Mouse (Mus musculus): ENCODE data around the gene Gnai2. TPM values are rescaled to one million over a fixed set of nuclear protein-coding genes. Genes with fewer than 3 reads are reported as not detected.

Gene Gnai2
- polyA plus RNA-seq, 1 experiment from 2014 or later, result 144 TPM

DNA sequence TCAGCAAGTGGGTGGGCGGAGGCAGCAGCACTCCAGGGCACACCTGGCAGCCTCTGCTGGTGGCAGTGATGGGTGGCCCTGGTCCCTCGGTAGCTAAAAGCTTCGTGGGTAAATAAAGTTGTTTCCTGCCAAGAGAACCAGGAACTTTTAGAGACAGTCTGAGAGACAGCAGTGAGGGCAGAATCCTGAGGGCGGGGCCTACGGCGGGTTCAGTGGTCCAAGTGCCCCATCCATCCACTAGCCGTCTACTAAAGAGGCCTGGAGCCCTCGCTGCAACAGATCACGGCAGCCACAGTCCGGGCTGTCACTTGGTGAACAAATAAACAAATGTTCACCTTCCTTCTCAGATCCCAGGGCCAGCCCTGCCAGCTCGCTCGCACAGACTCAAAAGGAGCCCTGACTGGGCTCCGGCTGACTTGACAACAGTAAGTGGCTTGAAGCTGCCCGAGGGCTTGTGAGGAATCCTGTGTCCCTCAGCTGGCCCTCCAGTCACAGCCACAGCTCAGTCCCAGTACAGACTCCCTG, 5.2 kb downstream of the Gnai2 start:
- Histone ChIP-seq H3K4me3 (replicated peaks) (no peak overlapping the region; the same call in 1 of the 2 replicates), H3K36me3 (peaks cover 43% of the 10 kb centered on the region), H3K4me1 (replicated peaks) (peaks cover 96% of the 10 kb centered on the region), H3K9me3 (replicated peaks) (no peaks in the 10 kb centered on the region), H3K27ac (peak overlapping the region; percentile 94), H3K9ac (peak overlapping the region; percentile 51), H3K27me3 (no peaks in the 10 kb centered on the region), H3K4me2 (peak overlapping the region; percentile 49)
- ATAC-seq (ENCODE audit: low read depth), result no peak
- 43% methylated on average over 14 of the region's 14 CpGs for WGBS (ENCODE audit: insufficient replicate concordance)
- no peak for DNase-seq

DNA sequence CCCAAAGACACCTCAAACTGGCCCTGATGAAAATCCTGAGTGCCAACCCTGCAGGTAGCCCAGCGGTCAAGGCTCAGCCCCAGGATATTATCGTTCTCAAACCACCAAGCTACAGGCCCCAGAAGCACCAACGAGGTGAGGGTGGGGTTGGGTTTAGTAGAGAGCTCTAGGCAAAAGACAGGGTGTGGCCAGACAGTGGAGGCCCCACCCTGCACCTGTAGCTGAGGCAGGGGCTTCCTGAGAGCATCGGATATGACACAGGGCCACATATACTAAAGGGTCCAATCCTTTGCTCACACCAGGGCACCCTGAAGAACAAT, 5.8 kb downstream of the Gnai2 start:
- DNase-seq, result no peak
- no peak for ATAC-seq (ENCODE audit: low read depth)
- peak overlapping the region; percentile 94 for H3K27ac ChIP-seq
- H3K4me3 ChIP-seq (replicated peaks), result no peak overlapping the region; the same call in 1 of the 2 replicates
- peak overlapping the region; percentile 51 for H3K9ac ChIP-seq
- H3K4me1 ChIP-seq (replicated peaks), result peaks cover 100% of the 10 kb centered on the region
- peak overlapping the region; percentile 49 for H3K4me2 ChIP-seq
- no peaks in the 10 kb centered on the region for H3K27me3 ChIP-seq
- H3K36me3 ChIP-seq, result peaks cover 49% of the 10 kb centered on the region
- no peaks in the 10 kb centered on the region for H3K9me3 ChIP-seq (replicated peaks)
- 10% methylated on average over 4 of the region's 4 CpGs for WGBS (ENCODE audit: insufficient replicate concordance)

DNA sequence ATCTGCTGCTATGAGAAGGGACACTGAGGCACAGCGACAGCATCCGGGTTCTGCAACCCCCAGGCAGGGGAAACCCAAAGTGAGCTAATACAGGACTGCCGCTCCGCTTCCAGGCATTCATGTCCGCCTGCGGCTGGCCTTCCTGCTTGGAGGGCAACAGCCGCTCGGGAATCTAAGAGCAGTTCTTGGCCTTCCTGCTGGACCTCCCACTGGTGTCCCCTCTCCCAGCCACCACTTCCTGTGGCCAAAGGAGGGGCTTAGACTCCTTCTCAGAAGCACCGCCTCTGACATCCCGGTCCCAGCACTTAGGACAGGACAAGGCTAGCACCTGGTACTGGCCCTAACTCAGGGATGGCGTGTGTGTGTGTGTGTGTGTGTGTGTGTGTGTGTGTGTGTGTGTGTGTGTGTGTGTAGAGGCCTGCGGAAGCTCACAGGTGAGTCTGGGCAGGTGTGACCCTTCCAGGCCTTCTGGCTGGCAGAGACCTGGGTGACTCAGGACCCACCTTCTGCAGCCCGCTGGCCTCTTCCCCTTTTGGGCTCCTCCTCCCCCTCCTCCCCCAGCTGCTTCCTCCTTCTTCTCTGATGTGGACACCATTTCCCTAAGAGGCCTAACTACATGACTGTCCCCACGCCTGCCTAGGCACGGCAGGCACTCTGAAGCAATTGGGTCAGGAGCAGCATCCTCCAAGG, 6.3 kb downstream of the Gnai2 start:
- WGBS (ENCODE audit: insufficient replicate concordance), result 51% methylated on average over 15 of the region's 15 CpGs
- DNase-seq, result no peak
- H3K9ac ChIP-seq, result peak overlapping the region; percentile 51
- H3K4me3 ChIP-seq (replicated peaks), result no peak overlapping the region; the same call in 1 of the 2 replicates
- H3K4me2 ChIP-seq, result peak overlapping the region; percentile 49
- H3K4me1 ChIP-seq (replicated peaks), result peaks cover 100% of the 10 kb centered on the region
- no peaks in the 10 kb centered on the region for H3K27me3 ChIP-seq
- no peak for ATAC-seq (ENCODE audit: low read depth)
- peaks cover 53% of the 10 kb centered on the region for H3K36me3 ChIP-seq
- H3K27ac ChIP-seq, result peak overlapping the region; percentile 94
- H3K9me3 ChIP-seq (replicated peaks), result no peaks in the 10 kb centered on the region

DNA sequence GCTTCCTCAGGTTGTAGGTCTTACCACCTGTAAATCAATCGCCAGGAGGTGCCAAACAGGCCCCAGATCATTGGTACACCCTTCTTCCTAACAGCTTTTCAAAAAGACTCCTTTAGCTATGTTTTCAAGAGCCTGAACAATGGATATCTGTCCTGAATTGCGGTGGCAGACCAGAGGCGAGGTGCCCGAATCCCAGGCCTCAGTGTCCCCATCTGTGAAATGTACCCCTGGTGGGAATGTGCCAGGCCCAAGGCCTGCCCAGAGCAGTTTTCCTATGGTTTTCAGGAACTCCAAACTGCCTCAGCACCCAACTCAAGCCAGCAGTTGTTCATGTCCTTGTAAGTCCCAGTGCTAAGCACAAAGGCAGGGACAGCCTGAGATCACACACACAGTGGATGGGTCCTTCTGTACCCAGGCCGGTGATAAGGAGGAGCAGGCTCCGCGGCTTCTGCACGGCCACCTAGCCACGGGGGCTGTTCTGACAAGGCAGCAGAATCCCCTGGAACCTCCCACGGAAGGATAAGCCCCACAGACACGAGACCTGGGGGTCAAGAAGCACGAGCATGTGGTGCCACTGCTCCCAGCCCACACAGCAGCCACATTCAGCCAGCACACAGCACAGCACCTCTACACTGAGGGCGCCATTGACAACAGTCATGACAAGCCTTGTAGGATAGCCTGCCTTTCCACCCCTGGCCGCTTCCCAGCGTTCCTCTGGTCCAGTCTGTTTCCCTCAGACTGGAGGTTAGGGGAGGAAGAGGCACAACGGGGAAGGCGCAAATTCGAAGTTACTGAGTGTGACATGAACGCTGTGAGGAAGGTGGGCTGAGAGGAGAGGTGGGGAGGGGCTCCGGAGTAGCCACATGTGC, 7.5 kb downstream of the Gnai2 start:
- Histone ChIP-seq H3K9ac (peak overlapping the region; percentile 57), H3K36me3 (peaks cover 63% of the 10 kb centered on the region), H3K4me2 (peak overlapping the region; percentile 49), H3K4me1 (replicated peaks) (peaks cover 93% of the 10 kb centered on the region), H3K27me3 (no peaks in the 10 kb centered on the region), H3K27ac (peak overlapping the region; percentile 94), H3K9me3 (replicated peaks) (no peaks in the 10 kb centered on the region), H3K4me3 (replicated peaks) (0 out of 2 replicates have a peak overlapping the region, but pooled peaks have one; percentile 6)
- no peak for ATAC-seq (ENCODE audit: low read depth)
- DNase-seq, result no peak
- 37% methylated on average over 20 of the region's 20 CpGs for WGBS (ENCODE audit: insufficient replicate concordance)

DNA sequence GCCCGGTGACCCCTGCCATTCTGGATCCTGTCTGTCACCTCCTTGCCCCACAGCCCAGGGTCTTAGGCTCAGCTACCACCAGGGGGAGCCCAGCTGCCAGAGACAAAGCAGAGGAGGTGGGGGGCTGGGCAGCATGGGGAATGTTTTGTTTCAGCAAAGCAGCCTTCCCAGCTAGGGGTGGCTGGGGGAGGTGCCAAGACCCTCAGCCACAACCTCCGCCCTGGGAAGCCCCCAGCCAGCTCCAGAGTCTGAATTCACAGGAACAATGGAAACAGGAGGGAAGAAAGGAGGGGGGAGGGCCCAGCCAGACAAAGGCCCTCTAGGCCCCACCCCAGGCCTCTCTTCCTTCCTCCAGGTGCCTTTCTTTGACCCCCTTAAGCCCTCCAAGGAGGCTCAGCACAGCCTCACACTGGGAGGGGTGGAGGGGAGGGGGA, 8.3 kb downstream of the Gnai2 start:
- WGBS (ENCODE audit: insufficient replicate concordance), result 0% methylated on average over 2 of the region's 2 CpGs
- Histone ChIP-seq H3K27me3 (no peaks in the 10 kb centered on the region), H3K4me1 (replicated peaks) (peaks cover 86% of the 10 kb centered on the region), H3K36me3 (peaks cover 68% of the 10 kb centered on the region), H3K9me3 (replicated peaks) (no peaks in the 10 kb centered on the region), H3K27ac (peak overlapping the region; percentile 94), H3K9ac (peak overlapping the region; percentile 57), H3K4me2 (peak overlapping the region; percentile 42), H3K4me3 (replicated peaks) (no peak overlapping the region)
- ATAC-seq (ENCODE audit: low read depth) (peak; percentile 47), DNase-seq (peak; percentile 60)

DNA sequence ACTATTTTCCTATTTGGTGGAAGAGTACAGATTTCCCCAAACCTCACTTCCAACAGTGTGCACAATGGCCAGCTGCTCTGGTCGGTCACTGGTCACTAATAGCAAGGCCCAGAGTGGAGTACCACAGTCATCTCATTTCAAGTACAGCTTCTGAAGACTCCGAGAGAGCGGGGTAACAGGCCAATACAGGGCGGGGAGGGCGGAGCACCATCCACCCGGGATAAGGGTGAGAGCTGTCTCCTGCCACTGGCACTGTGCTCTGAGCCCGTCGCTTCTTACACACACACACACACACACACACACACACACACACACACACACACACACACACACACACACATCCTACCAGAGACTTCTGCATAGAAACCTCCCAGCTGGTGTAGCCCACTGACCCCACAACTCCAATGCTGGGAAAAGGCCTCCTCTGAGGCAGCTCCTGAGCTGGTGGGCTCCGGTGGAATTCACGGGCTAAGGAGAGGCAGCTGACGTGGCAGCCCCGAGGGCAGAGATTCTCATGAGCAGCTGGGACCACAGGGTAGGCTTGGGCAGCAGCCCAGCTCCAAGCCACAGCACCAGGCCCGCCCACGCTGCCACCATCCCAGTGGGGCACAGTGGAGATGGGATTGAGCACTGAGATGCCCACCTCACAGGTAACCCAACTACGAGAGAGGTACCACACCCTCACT, 8.9 kb downstream of the Gnai2 start:
- no peaks in the 10 kb centered on the region for H3K9me3 ChIP-seq (replicated peaks)
- H3K36me3 ChIP-seq, result peaks cover 64% of the 10 kb centered on the region
- peak overlapping the region; percentile 94 for H3K27ac ChIP-seq
- peak overlapping the region; percentile 57 for H3K9ac ChIP-seq
- DNase-seq, result no peak
- 42% methylated on average over 15 of the region's 15 CpGs for WGBS (ENCODE audit: insufficient replicate concordance)
- peak; percentile 49 for ATAC-seq (ENCODE audit: low read depth)
- peaks cover 80% of the 10 kb centered on the region for H3K4me1 ChIP-seq (replicated peaks)
- H3K4me2 ChIP-seq, result peak overlapping the region; percentile 42
- no peaks in the 10 kb centered on the region for H3K27me3 ChIP-seq
- peak overlapping the region; percentile 14; the same call in 1 of the 2 replicates for H3K4me3 ChIP-seq (replicated peaks)

DNA sequence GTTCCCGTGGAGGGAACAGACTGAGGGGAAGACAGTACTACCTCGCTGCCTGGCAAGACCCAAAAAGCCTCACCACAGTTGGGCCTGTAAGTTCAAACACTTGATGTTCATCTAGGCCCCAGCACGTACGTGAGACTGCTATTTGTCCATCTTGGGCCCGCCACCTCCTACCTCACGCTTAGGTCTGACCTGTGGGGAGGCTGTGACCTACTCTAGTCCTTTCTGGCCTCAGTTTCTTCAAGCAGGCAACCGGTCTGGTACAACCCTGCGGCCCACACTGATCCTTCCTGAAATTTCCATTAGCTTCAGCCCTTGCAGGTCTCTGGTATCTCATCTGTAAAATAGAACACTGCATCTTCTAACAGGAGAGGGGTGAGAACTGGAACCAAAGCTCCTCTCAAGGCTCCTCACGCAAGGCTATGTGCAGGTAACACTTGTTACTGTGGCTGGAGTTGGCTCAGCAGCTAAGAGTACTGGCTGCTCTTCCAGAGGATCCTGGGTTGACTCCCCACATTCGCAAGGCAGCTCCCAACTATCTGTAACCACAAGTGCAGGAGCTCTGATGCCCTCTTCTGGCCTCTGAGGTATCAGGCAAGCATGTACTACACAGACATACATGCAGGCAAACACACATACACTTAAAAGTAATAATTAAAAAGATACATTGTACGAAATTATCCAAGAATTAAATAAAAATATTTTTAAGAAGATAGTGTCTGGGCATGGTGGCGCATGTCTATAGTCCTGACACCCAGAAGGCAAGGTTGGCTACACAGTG, 9.6 kb downstream of the Gnai2 start:
- no peak overlapping the region for H3K4me2 ChIP-seq
- H3K9ac ChIP-seq, result peak overlapping the region; percentile 57; the same call in 1 of the 2 replicates
- H3K4me1 ChIP-seq (replicated peaks), result peaks cover 74% of the 10 kb centered on the region
- peaks cover 60% of the 10 kb centered on the region for H3K36me3 ChIP-seq
- no peaks in the 10 kb centered on the region for H3K9me3 ChIP-seq (replicated peaks)
- ATAC-seq (ENCODE audit: low read depth), result no peak
- H3K27me3 ChIP-seq, result no peaks in the 10 kb centered on the region
- no peak for DNase-seq
- H3K4me3 ChIP-seq (replicated peaks), result no peak overlapping the region
- WGBS (ENCODE audit: insufficient replicate concordance), result 85% methylated on average over 12 of the region's 12 CpGs
- H3K27ac ChIP-seq, result 0 out of 2 replicates have a peak overlapping the region, but pooled peaks have one; percentile 31

DNA sequence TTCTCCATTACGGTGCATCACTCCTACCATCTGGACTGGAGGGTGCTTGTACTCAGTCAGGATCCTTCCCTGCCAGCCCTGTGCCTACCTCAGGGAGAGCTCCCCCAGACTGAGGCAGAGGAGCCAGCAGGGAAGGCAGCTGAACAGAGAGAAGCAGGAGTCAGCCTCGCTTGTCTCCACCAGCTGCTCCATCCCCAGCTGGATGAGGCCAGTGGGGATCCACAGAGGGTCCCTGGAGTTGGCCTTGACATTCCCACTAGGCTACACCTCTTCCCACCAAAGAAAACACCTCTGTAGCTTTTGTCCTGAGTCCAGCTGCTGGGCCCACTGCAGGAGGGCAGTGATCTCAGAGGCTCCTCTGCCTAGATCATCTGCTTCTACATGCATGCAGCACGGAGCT, 10.2 kb downstream of the Gnai2 start:
- ATAC-seq (ENCODE audit: low read depth) (no peak), DNase-seq (no peak)
- H3K4me2 ChIP-seq, result no peak overlapping the region
- 76% methylated on average over 3 of the region's 3 CpGs for WGBS (ENCODE audit: insufficient replicate concordance)
- H3K27me3 ChIP-seq, result no peaks in the 10 kb centered on the region
- H3K9ac ChIP-seq, result peak overlapping the region; percentile 7; the same call in 1 of the 2 replicates
- H3K27ac ChIP-seq, result 0 out of 2 replicates have a peak overlapping the region, but pooled peaks have one; percentile 31
- H3K36me3 ChIP-seq, result peaks cover 64% of the 10 kb centered on the region
- H3K4me3 ChIP-seq (replicated peaks), result no peak overlapping the region
- no peaks in the 10 kb centered on the region for H3K9me3 ChIP-seq (replicated peaks)
- peaks cover 74% of the 10 kb centered on the region for H3K4me1 ChIP-seq (replicated peaks)

DNA sequence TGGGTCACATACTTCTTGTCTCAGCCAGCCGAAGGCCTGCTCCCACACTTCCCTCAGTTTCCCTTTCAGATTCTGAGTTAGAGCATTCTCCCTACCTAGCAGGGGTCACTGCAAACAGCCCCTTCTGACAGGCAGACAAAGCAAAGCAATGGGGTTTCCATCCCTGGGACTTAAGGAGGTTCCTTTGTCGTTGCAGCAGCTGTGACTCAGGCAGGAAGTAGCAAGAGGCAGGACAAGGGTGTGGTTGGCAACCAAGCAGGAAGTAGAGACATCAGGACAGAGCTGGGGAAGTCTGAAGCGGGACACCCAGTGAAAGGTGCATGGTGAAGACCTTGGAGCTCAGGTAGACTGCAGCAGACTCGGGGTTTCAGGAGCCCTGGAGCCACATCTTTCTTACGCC, 10.6 kb downstream of the Gnai2 start:
- no peaks in the 10 kb centered on the region for H3K9me3 ChIP-seq (replicated peaks)
- DNase-seq, result no peak
- H3K27ac ChIP-seq, result 0 out of 2 replicates have a peak overlapping the region, but pooled peaks have one; percentile 31
- no peak overlapping the region for H3K4me3 ChIP-seq (replicated peaks)
- H3K27me3 ChIP-seq, result no peaks in the 10 kb centered on the region
- peak overlapping the region; percentile 7; the same call in 1 of the 2 replicates for H3K9ac ChIP-seq
- H3K4me1 ChIP-seq (replicated peaks), result peaks cover 74% of the 10 kb centered on the region
- no peak for ATAC-seq (ENCODE audit: low read depth)
- H3K4me2 ChIP-seq, result no peak overlapping the region
- 47% methylated on average over 5 of the region's 5 CpGs for WGBS (ENCODE audit: insufficient replicate concordance)
- peaks cover 65% of the 10 kb centered on the region for H3K36me3 ChIP-seq

DNA sequence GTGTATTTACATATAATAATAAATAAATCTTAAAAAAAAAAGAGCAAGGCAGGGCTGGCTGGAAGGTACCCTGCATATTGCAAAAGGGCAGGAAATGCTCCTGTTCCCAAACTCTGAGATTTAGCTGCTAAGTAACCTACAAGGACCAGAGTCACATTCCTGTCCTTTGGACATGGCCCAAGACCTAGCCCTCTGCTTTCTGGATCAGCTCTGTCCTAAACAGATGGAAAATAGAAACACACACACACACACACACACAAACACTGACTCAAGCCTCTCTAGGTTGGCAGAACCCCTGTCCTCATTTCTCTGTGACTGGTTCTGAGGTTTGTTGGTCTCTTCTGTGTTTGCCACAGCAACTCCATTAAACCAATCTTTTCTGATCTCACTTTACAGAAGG, 14.2 kb downstream of the Gnai2 start:
- DNase-seq, result no peak
- Histone ChIP-seq H3K36me3 (peaks cover 84% of the 10 kb centered on the region), H3K27ac (no peak overlapping the region), H3K9me3 (replicated peaks) (no peaks in the 10 kb centered on the region), H3K27me3 (no peaks in the 10 kb centered on the region), H3K4me2 (no peak overlapping the region), H3K4me3 (replicated peaks) (no peak overlapping the region), H3K4me1 (replicated peaks) (peaks cover 56% of the 10 kb centered on the region), H3K9ac (no peak overlapping the region)
- ATAC-seq (ENCODE audit: low read depth), result no peak
